Mouse (Mus musculus): Measurements from ENCODE around the gene Zswim9. TPM values are rescaled to one million over a fixed set of nuclear protein-coding genes. Genes with fewer than 3 reads are reported as not detected.

Zswim9 gene
- polyA plus RNA-seq (2011; ENCODE audit: insufficient read depth, insufficient read length, low read depth, missing spikeins): 6.0 and 9.4 TPM in 2 replicates

DNA sequence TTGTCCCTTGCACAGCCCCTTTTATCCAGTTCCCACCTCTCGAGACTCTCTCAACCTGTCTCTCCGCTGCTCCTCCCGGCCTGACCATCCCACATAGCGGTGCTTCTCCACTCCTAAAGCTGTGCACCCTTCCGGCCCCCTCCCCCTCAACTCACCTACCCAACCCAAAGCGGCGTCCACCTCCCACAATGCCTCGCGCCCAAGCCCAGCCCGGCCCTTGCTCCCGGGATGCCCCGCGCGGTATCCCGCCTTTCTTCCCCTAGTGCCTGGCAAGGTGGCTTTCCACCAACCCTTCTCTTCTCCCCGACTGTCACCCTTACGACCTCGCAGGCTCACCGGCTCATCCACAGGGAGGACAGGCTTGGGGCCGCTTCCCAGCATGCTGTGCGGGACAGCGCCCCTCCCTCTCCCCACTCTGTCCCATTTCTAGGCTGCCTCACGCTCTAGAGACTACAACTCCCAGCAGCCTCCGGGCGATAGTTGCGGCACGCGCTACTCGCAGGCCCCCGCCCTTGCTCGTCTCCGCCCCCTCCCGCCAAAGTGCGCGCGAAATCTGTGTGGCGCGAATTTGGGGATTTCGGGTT, at the start of gene Zswim9:
TSS of gene Zswim9 (minus strand) at position 414 of the 584 bp plus-strand sequence.
- Histone ChIP-seq H3K4me1 (ENCODE audit: control insufficient read depth, insufficient read depth, low read length) (no peaks in the 10 kb centered on the region), H3K4me3 (ENCODE audit: low read depth, low read length) (peak within 1 kb of the TSS; percentile 88), H3K9ac (ENCODE audit: low read depth, poor library complexity, severe bottlenecking) (peak within 1 kb of the TSS; percentile 57), H3K27me3 (ENCODE audit: control insufficient read depth, insufficient read depth, low read length, poor library complexity, severe bottlenecking) (no peaks in the 10 kb centered on the region), H3K36me3 (ENCODE audit: control insufficient read depth, insufficient read depth, low read length, poor library complexity, severe bottlenecking) (peaks cover 20% of the 10 kb centered on the region), H3K27ac (ENCODE audit: insufficient read depth, low read length) (peak within 1 kb of the TSS; percentile 78), H3K9me3 (replicated peaks; ENCODE audit: control insufficient read depth, insufficient read depth, low read length, poor library complexity, severe bottlenecking) (no peaks in the 10 kb centered on the region)
- TF ChIP-seq EP300 (IDR thresholded peaks at IDR 0.05; ENCODE audit: insufficient read depth, low read depth, low read length) (no peak), CTCF (IDR thresholded peaks at IDR 0.05; ENCODE audit: low read depth, low read length) (no peak), POLR2A (IDR thresholded peaks at IDR 0.05; ENCODE audit: insufficient read depth, low read length) (no peak)

DNA sequence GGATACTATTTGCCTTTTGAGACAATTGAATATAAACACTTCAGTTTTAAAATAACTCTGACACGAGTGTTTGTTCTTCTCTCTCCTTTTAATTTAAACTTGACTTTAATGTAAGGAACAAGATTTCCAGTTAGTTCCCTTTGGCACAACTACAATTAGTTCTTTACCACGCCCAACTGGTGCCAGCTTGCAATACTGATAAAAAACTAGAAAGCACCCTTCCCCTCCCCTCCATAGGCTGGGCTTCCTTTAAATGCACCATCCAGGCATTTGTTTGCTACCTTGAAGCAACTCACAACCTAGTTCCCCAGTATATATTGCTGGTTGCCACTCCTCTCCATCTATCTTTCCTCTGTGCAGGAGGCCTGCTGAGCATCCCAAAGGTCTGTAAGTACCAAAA, 45.8 kb upstream of the Zswim9 start, which contains the start of gene Pla2g4c:
TSS of gene Pla2g4c (plus strand) at position 340 of the 400 bp plus-strand sequence.
- H3K4me1 ChIP-seq (ENCODE audit: control insufficient read depth, insufficient read depth, low read length): no peaks in the 10 kb centered on the region
- H3K36me3 ChIP-seq (ENCODE audit: control insufficient read depth, insufficient read depth, low read length, poor library complexity, severe bottlenecking): no peaks in the 10 kb centered on the region
- no peak within 1 kb of the TSS for H3K9ac ChIP-seq (ENCODE audit: low read depth, poor library complexity, severe bottlenecking)
- no peak for TF ChIP-seq EP300 (IDR thresholded peaks at IDR 0.05; ENCODE audit: insufficient read depth, low read depth, low read length)
- TF ChIP-seq CTCF (IDR thresholded peaks at IDR 0.05; ENCODE audit: low read depth, low read length): no peak
- no peak for TF ChIP-seq POLR2A (IDR thresholded peaks at IDR 0.05; ENCODE audit: insufficient read depth, low read length)
- H3K27ac ChIP-seq (ENCODE audit: insufficient read depth, low read length): no peak within 1 kb of the TSS
- no peak within 1 kb of the TSS for H3K4me3 ChIP-seq (ENCODE audit: low read depth, low read length)
- no peaks in the 10 kb centered on the region for H3K9me3 ChIP-seq (replicated peaks; ENCODE audit: control insufficient read depth, insufficient read depth, low read length, poor library complexity, severe bottlenecking)
- no peaks in the 10 kb centered on the region for H3K27me3 ChIP-seq (ENCODE audit: control insufficient read depth, insufficient read depth, low read length, poor library complexity, severe bottlenecking)

DNA sequence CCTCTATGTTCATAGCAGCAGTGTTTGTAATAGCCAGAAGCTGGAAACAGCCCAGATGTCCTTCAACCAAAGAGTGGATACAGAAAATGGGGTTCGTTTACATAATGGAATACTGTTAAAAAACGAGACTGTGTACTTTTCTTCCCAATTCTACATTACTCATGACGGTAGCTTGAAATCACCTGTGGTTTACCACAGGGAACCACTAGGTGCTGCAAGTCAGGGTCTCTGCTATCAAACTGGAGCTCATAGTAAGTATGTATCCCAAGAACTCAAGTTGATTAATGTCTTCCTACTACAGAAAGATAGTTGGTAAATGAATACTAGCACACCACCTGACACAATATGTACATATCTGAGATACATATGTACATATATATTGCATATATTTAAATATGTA, 42.9 kb upstream of the Zswim9 start:
- H3K9me3 ChIP-seq (replicated peaks; ENCODE audit: control insufficient read depth, insufficient read depth, low read length, poor library complexity, severe bottlenecking): no peaks in the 10 kb centered on the region
- TF ChIP-seq POLR2A (IDR thresholded peaks at IDR 0.05; ENCODE audit: insufficient read depth, low read length): no peak
- no peak for TF ChIP-seq EP300 (IDR thresholded peaks at IDR 0.05; ENCODE audit: insufficient read depth, low read depth, low read length)
- no peak for TF ChIP-seq CTCF (IDR thresholded peaks at IDR 0.05; ENCODE audit: low read depth, low read length)
- no peak overlapping the region for H3K27ac ChIP-seq (ENCODE audit: insufficient read depth, low read length)
- H3K9ac ChIP-seq (ENCODE audit: low read depth, poor library complexity, severe bottlenecking): no peak overlapping the region
- no peaks in the 10 kb centered on the region for H3K27me3 ChIP-seq (ENCODE audit: control insufficient read depth, insufficient read depth, low read length, poor library complexity, severe bottlenecking)
- H3K4me3 ChIP-seq (ENCODE audit: low read depth, low read length): no peak overlapping the region
- H3K36me3 ChIP-seq (ENCODE audit: control insufficient read depth, insufficient read depth, low read length, poor library complexity, severe bottlenecking): no peaks in the 10 kb centered on the region
- no peaks in the 10 kb centered on the region for H3K4me1 ChIP-seq (ENCODE audit: control insufficient read depth, insufficient read depth, low read length)

DNA sequence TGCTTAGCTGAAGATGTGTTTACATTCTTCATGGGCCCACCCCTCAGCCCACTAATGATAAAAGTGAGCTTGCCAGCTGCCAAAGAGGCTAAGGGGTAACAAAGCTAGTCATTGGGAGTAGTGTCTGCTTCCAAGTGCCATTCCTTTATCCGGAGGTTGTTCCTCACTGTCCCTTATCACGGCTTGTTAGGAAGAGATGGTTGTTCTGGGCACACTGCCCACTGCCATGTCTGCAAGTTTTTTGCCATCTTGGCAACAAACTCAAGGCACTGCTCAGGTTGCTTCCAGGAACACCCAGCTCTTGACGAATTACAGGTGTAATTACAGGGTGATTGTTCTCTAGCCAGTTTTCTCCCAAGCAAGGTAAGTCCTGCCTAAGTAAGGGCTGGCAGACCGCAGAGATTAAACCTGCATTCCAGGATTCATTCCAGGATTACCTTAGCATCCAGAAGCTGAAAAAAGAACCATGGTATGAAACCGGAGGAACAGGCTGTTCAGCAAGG, 35.6 kb upstream of the Zswim9 start:
- H3K27ac ChIP-seq (ENCODE audit: insufficient read depth, low read length): no peak overlapping the region
- no peak for TF ChIP-seq EP300 (IDR thresholded peaks at IDR 0.05; ENCODE audit: insufficient read depth, low read depth, low read length)
- no peak for TF ChIP-seq POLR2A (IDR thresholded peaks at IDR 0.05; ENCODE audit: insufficient read depth, low read length)
- no peak for TF ChIP-seq CTCF (IDR thresholded peaks at IDR 0.05; ENCODE audit: low read depth, low read length)

DNA sequence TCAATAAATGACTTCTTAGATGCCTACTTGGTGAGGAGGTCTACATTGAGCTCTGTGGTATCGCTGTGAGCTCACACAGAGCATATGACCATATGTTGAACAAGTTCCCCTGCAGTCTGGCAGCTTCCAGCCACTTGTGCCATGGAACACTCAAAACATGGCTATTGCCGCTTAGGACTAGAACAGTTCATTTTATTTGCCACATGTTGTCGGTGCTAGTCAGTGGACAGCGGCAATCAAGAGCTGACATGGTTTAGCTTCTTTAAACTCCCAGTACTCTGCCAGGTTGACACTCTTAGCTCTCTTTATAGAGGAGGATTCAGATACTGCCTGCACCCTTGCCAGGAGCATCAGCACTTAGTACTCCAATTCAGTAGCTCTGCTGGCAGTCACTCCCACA, 32.9 kb upstream of the Zswim9 start:
- Histone ChIP-seq H3K4me1 (ENCODE audit: control insufficient read depth, insufficient read depth, low read length) (no peaks in the 10 kb centered on the region), H3K9ac (ENCODE audit: low read depth, poor library complexity, severe bottlenecking) (no peak overlapping the region), H3K4me3 (ENCODE audit: low read depth, low read length) (no peak overlapping the region), H3K27me3 (ENCODE audit: control insufficient read depth, insufficient read depth, low read length, poor library complexity, severe bottlenecking) (no peaks in the 10 kb centered on the region), H3K36me3 (ENCODE audit: control insufficient read depth, insufficient read depth, low read length, poor library complexity, severe bottlenecking) (peaks cover 65% of the 10 kb centered on the region), H3K27ac (ENCODE audit: insufficient read depth, low read length) (no peak overlapping the region), H3K9me3 (replicated peaks; ENCODE audit: control insufficient read depth, insufficient read depth, low read length, poor library complexity, severe bottlenecking) (peaks cover 42% of the 10 kb centered on the region)
- no peak for TF ChIP-seq CTCF (IDR thresholded peaks at IDR 0.05; ENCODE audit: low read depth, low read length)
- no peak for TF ChIP-seq POLR2A (IDR thresholded peaks at IDR 0.05; ENCODE audit: insufficient read depth, low read length)
- no peak for TF ChIP-seq EP300 (IDR thresholded peaks at IDR 0.05; ENCODE audit: insufficient read depth, low read depth, low read length)

More for the DNA sequence above, 35.6 kb upstream of the Zswim9 start:
- H3K36me3 ChIP-seq (ENCODE audit: control insufficient read depth, insufficient read depth, low read length, poor library complexity, severe bottlenecking): peaks cover 41% of the 10 kb centered on the region
- no peak overlapping the region for H3K4me3 ChIP-seq (ENCODE audit: low read depth, low read length)
- H3K4me1 ChIP-seq (ENCODE audit: control insufficient read depth, insufficient read depth, low read length): no peaks in the 10 kb centered on the region
- peaks cover 33% of the 10 kb centered on the region for H3K9me3 ChIP-seq (replicated peaks; ENCODE audit: control insufficient read depth, insufficient read depth, low read length, poor library complexity, severe bottlenecking)
- no peaks in the 10 kb centered on the region for H3K27me3 ChIP-seq (ENCODE audit: control insufficient read depth, insufficient read depth, low read length, poor library complexity, severe bottlenecking)
- H3K9ac ChIP-seq (ENCODE audit: low read depth, poor library complexity, severe bottlenecking): no peak overlapping the region

DNA sequence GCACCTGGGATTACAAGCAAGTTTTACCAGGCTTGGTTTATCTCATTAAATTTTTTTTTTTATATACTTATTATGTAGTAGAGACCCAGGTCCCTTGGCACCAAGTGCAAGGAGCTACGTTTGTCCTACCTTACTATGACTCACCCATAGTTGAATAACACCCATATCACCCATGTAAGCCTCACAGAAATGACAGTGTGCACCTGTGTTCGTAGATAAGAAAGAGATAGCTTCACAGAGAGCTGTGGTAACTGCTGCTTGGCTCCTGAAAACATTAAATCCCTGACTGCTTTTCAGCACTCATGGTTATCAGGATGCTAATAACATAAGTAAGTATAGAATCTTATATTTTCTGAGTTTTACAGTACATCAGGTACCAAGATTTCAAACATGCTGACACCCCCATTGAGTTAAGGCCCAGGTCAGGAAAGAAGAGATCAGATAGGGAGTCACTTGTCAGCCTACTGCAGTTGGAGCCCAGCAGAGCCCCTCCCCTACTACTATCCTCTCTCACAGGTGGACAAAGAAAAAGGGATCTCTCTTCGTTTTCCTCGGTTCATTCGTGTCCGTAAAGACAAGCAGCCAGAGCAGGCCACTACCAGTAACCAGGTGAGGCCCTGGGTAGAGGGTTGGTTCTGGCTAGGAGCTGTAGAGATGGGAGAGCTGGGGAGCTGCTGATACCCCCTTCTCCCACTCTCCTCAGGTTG, 32.1 kb upstream of the Zswim9 start:
- TF ChIP-seq CTCF (IDR thresholded peaks at IDR 0.05; ENCODE audit: low read depth, low read length) (no peak), EP300 (IDR thresholded peaks at IDR 0.05; ENCODE audit: insufficient read depth, low read depth, low read length) (no peak), POLR2A (IDR thresholded peaks at IDR 0.05; ENCODE audit: insufficient read depth, low read length) (no peak)
- Histone ChIP-seq H3K36me3 (ENCODE audit: control insufficient read depth, insufficient read depth, low read length, poor library complexity, severe bottlenecking) (peaks cover 72% of the 10 kb centered on the region), H3K4me1 (ENCODE audit: control insufficient read depth, insufficient read depth, low read length) (no peaks in the 10 kb centered on the region), H3K27me3 (ENCODE audit: control insufficient read depth, insufficient read depth, low read length, poor library complexity, severe bottlenecking) (no peaks in the 10 kb centered on the region), H3K27ac (ENCODE audit: insufficient read depth, low read length) (no peak overlapping the region), H3K9ac (ENCODE audit: low read depth, poor library complexity, severe bottlenecking) (no peak overlapping the region), H3K9me3 (replicated peaks; ENCODE audit: control insufficient read depth, insufficient read depth, low read length, poor library complexity, severe bottlenecking) (peaks cover 42% of the 10 kb centered on the region), H3K4me3 (ENCODE audit: low read depth, low read length) (no peak overlapping the region)

Data from ES-Bruce4 (cell line).